Mouse (Mus musculus): ENCODE data around the gene Rhoh.

GRCm38 (mm10) chr5:65900862-65901265, 39.9 kb downstream of the Rhoh start:
- TF ChIP-seq GATA1 (IDR thresholded peaks at IDR 0.05; ENCODE audit: borderline replicate concordance, low read length) (peak; percentile 63; the same call in 1 of the 3 replicates), FLI1 (IDR thresholded peaks at IDR 0.05; ENCODE audit: low read length) (no peak)
